Mouse (Mus musculus) right cerebral cortex, adult 2 months (tissue): Measurements from ENCODE around the gene Gpr4.
A peak's percentile ranks its signal among the peaks of the same experiment; 100 is the strongest.

Experiments
- DNase-seq, 2 experiments: peaks; one replicate each; pipeline ENCODE4 v3.0.0; 2021 to 2022; ENCODE audit warnings: low spot score in 2 of 2

Gene Gpr4

DNA sequence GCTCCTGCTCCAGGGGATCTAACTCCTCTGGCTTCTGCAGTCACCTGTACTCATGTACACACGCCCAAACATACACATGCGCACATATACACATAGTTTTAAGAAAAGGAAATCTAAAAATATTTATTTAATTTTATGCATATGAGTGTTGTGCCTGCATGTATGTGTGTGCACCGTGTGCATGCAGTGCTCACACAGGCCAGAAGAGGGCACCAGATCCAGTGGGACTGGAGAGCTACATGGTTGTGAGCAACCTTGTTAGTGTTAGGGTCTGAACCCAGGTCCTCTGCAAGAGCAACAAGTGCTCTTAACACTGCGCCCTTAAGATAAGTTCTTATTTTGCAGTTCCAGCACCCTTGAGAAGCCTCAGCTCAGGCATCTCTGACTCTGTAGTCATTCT is 17.7 kb upstream of the Gpr4 start:
- no peak for DNase-seq

DNA sequence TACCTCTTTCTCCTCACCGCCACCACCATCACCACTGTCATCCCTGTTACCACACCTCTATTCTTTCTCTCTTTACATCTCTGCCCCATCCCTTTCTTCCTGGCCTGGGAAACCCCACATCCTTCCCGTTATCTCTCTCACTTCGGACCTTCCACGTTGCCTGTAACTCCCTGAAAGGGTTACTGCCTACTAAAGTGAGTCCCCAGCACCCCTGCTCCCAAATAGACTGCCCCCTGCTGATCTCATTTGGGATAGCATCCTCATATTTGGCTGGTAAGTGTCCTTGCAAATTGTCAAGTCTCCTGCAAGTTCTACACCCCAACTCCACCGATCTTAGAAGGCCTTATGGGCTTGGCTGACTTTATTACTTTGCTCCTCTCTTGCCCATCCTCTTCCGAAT is 15.7 kb upstream of the Gpr4 start:
- DNase-seq = peak in 1 of 2 experiments; percentile 60

DNA sequence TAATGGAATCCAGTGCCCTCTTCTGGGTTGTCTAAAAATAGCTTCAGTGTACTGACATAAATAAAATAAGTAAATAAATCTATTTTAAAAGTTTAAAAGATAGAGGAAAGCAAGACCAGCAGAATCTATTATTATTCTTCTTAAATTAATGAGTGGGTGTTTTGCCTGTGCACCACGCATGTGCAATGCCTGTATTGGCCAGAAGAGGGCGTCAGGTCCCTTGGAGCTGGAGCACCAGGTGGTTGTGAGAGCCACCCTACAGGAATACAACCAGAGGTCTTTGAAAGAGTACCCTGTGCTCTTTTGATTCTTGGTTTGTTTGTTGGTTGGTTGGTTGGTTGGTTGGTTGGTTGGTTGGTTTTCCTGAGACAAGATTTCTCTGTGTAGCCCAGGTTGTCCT is 14.4 kb upstream of the Gpr4 start:
- no peak for DNase-seq

DNA sequence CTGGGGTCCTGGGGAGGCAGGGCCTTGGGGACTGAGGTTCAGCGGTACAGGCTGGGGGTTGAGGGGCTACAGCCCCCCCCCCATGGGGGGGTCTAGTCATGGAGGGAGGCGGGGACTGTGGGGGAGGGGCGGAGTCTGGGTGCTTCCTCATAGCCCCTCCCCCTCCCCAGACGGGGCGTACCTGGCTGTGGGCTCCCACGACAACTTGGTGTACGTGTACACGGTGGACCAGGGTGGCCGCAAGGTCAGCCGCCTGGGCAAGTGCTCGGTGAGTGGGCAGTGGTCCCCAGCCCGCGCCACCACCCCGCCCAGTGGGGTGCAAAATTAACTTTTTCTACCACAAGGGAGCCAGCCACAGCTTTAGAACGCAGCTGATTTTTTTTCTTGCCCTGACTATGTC is 10.7 kb upstream of the Gpr4 start:
- no peak for DNase-seq

DNA sequence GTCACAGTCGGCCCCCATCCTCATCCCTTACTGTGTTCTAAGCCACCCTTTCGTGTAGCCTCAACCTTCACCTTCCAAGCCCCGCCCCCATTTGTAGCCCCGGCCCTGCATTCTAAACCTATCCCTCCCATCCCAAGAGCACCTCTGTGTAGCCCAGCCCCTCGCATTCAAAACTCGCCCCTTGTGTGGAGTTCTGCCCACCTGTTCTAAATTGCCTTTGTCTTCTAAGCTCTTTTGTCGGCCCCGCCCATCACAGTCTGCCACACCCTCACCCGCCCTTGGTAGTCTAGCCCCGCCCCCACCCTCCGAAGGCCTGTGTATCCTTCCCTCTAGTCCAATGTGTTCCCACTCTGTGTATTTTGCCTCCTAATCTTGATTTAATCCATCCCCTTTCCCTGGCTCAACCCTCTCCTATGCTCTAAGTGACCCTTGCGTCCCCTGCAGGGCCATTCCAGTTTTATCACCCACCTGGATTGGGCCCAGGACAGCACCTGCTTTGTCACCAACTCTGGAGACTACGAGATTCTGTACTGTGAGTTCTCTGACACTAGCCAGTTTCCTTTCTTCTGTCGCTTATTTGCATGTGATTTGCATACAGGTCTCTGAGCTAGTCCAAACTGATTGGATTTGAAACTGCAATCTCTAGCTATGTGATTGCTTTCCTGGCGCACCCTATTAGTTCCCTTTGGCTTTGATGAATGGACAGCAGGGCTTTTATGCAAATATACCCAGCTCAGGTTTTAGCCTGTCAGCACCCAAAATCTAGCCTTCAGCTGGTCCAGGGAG is 10.1 kb upstream of the Gpr4 start:
- DNase-seq = no peak

DNA sequence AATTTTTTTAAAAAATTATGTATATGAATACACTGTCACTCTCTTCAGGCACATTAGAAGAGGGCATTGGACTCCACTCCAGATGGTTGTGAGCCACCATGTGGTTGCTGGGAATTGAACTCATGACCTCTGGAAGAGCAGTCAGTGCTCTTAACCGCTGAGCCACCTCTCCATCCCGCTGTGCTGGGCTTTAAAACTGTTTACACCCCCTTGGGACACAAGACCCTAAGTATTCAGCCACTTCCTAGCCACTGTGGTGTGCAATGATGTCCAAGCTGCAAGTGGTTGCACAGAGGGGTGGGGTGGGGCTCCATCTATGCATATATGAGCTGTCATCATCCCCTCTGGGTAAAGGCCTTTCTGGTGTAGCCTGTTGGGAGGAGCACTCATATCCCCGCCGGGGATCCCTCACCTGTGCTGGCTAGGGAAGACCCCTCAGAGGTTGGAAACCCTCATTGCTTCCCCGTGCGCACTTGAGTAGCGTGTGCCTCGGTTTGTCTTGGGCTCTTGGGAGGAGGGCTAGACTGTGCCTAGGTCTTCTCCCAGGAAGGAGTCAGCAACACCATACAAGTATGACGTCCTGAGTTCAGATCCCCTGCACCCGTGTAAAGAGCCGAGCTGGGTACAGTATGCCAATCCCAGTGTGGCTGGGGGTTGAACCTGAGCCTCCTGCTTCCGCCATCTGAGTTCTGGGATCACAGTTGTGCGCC is 4.0 kb upstream of the Gpr4 start:
- DNase-seq = no peak

DNA sequence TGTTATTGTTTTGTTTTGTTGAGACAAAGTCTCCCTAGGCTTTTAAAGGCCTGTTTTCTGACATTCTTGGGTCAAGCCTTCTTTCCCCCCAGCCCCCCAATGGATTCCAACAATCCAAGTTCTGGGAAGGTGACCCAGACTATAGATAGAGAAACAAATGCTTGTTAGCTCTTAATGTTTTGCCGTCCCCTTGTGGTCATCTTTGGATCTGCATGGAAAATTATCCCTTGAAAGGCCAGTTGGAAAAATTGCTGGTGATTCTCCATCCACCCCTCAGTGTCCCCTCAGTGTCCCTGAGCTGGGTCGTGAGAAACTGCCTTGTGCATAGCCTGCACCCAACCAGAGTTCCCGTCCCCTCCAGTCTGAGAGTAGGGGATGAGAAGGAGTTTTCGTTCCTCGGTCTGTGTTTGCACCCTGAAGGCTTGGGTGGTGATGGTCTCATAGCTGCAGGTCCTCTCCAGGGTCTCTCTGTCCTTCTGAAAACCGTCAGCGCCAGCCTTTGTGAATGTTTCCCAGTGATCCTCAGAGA is 3.3 kb upstream of the Gpr4 start:
- peak; percentile 59 to 73 for DNase-seq

DNA sequence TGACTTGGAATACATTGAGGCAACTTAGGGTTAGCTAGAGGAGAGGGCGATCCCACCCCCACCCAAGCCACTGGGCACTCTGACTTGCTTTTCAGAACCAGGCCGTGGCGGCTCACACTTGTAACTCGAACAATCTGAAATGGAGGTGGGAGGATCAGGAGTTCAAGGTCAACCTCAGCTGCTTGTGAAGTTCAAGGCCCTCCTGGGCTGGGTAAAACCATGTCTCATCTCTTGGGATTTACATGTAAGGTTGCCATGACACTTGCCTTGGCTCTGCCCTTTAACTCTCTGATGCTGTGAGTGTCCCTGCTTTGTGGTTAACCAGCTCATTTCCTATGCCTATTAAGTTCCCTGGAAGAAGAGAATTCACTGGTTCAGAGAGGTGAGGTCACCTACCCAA is 2.8 kb upstream of the Gpr4 start:
- DNase-seq = no peak

DNA sequence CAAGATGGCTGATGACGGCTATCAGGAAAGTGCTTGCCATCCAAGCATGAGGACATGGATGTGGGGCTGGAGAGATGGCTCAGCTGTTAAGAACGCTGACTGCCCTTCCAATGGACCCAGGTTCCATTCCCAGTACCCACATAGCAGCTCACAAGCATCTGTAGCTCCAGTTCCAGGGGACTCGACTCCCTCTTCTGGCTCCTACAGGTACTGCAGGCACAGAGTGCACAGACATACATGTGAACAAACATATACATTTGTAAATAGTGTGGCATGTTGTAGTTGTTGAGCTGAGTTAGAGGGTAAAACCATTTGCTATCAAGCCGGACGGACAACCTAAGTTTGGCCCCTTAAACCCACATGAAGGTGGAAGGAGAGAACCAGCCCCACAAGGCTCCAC is 2.3 kb upstream of the Gpr4 start:
- DNase-seq = no peak

DNA sequence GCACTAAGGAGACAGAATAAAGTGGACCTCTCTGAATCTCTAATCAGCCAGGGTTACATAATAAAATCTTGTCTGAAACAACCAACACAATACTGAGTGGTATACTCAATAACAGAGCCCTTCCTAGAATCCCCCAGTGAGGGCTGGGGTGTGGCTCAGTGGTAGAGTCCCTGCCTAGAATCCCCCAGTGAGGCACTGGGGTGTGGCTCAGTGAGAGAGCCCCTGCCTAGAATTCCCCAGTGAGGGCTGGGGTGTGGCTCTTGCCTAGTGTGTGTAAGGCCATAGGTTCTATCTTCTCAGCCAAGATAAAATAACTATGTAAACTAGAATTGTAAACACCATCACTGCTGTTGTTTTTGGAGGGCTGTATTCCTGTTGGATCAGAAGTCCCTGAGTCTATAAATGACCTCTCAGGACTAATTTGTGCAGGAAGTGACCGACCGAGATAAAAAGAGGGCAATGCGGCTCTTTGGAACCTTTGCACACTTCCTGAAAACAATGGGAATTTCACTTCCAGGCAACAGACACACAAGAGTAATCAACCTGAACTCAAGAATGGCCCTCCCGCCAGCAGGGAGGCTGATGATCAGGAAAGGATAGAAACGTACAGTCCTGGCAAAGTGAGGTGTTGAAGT is 1.2 kb upstream of the Gpr4 start:
- no peak for DNase-seq

DNA sequence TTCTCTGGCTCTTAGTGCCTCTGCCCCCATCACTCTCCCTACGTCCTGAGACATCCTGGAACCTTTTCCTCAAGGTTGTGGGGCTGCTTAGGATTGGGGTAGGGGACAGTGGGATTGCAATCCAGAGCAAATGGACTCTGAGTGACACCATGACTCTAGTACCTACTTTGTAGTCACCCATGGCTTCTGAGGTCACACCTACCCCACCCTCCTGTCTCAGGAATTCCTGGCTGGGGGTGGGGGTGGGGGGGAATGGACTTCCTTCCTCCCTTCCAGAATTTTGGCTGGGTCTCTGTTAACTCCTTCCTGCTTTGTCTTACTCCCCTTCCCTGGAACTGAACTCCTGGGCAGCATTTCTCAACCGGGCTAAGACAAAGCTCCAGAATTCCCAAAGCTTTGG is 1.0 kb downstream of the Gpr4 start:
- no peak for DNase-seq

DNA sequence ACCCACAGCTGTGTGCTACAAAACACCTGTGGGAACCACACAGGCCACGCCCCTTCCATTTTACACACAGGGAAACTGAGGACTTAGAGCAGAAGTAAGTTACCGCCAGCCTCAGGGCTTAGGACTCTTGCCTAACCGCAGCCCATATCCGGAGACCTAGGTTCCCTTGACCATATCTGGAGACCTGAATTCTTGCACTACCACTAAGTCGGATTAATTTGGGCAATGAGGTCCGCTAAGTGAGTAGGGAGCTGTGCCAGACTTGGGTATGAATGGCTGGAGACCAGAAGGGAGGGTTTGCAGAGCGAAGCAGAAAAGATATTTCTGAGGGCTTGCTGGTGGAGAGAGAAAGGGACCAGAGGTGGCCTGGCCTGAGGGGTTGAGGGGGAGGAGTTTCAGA is 2.0 kb downstream of the Gpr4 start:
- no peak for DNase-seq

DNA sequence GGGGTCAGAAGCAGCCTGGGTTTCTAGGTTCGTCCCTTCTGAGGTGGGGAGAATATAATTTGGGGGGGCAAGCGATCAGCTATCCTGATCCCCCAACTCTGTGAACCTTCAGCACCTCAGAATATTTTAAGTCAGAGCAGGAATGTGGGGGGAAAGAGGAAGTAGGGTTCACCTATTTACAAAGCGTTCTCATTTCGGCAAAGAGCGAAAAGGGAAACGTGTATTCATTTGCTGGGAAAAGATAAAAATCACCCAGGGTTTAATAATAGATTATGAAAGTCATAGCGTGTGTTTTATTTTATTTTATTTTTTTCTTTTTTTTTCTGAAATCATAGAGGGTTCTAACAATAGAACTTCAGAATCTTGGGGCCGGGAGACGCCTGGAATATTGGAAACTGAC is 2.6 kb downstream of the Gpr4 start:
- DNase-seq = no peak

DNA sequence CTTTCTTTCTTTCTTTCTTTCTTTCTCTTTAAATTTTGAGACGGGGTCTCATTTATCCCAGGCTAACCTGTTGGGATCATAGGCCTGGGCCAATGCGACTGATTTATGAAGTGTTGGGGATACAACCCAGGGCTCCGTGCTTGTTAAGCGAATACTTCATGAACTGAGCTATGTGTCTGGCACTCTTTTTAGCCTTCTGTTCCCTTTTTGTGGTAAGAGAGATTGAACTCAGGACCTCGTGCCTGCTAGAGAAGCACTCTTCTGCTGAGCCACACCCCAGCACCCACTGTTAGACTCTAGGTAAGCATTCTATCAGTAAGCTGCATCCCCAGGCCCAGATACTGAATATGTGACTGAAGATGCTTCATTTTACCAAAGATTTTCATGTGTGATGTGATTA is 5.2 kb downstream of the Gpr4 start:
- no peak for DNase-seq

DNA sequence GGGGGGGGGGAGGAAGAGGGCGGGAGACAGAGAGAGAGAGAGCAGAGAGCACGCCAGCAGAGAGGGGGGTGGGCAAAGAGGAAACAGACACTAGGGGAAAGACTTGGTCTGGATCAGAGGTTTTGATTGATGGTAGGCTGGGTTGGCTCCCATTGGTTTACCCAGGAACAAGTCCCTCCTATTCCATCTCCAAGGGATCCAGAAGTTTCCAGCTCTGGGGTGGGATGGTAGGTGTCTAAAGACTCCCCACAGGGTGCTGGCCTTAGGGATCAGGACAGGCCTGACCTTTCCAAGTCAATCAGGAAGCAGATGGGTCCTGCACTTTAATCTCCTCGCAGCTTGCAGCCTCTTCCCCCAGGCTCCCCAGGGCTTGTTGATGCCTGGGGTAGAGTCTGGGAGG is 5.6 kb downstream of the Gpr4 start:
- DNase-seq = no peak

DNA sequence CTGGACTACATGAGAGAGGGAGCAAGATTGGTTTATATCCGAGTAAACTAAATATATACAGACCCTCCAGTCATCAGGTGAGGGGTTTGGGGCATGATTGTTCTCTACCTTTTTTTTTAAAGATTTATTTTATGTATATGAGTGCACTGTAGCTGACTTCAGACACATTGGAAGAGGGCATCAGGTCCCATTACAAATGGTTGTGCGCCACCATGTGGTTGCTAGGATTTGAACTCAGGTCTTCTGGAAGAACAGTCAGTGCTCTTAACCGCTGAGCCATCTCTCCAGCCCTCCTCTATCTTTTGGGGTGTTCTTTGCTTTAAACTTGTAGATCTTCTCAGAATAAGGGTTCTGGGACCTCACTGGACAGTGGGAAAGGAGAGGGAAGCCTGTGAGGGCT is 7.7 kb downstream of the Gpr4 start:
- DNase-seq = no peak

DNA sequence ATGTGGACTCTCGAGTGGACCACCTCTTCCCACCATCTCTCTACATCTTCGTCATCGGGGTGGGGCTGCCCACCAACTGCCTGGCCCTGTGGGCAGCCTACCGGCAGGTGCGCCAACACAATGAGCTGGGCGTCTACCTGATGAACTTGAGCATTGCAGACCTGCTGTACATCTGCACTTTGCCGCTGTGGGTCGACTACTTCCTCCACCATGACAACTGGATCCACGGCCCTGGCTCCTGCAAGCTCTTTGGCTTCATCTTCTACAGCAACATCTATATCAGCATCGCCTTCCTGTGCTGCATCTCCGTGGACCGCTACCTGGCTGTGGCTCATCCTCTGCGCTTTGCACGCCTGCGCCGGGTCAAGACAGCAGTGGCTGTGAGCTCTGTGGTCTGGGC is 9.9 kb downstream of the Gpr4 start:
- DNase-seq = no peak

DNA sequence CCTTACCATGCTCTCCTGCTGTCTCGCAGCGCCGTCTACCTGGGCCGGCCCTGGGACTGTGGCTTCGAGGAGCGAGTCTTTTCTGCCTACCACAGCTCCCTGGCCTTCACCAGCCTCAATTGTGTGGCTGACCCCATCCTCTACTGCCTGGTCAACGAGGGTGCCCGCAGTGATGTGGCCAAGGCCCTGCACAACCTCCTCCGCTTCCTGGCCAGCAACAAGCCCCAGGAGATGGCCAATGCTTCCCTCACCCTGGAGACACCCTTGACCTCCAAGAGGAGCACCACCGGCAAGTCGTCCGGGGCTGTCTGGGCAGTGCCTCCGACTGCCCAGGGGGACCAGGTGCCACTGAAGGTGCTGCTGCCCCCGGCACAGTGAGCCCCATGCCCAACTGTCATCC is 10.5 kb downstream of the Gpr4 start:
- no peak for DNase-seq

DNA sequence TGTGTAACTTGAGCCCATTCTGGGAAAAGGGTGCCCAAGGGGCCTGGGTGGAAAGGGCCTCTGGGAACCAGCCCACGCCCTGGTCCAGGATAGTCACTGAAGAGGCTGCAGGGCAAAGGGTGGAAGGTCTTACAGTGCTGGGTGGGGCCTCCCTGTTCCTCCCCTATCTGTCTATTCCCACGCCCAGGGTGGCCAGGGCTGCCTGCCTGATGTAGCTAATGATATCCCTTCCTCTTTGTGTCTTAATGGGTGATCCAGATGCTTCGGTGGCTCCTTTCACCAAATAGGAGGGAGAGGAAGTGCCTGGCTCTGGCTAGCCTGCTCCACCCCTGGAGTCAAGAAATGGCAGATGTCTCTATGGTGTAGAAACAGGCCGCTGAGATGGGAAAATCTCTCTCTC is 12.6 kb downstream of the Gpr4 start:
- DNase-seq = no peak

DNA sequence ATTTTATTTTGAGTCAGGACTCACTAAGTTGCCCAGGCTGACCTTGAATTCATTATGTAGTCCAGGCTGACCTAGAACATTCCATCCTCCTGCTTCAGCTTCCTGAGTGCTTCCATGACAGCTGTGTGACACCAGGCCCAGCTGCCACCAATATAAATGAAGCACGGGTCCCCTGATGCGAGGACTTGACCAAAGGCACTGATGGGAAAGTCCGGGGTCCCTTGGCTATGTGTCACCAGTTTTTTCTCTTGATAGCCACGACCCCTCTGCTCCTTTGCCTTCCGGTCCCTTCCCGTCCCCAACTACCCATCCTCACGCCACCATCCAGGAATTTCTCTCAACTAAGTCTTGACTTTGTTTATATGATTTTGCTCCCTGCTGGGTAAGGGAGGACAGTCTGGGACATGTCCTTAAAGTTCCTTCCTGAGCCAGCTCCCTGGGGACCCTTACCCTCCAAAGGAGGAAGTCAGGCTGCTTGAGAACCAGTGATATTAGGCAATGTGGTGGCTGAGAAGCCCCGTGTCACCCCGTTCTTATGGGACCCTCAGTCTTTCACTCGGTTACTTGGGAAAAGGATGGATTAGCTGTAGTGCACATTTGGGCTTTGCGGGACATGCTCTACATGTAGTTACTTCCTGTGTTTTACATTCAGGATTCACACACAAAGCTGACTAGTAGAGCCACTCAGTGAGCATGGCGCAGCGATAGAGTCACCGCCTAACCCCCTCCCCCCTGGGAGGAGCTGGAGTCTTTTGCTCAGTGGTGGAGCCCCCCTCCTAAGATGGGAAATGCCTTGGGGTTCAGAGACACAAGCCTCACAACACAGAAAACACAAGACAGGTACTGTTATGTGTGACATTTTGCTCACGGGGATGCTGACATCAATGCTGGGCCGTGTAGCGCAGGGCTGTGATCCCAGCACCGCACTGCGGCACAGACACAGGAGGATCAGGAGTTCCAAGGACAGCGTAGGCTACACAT is 14.8 kb downstream of the Gpr4 start:
- peak in 1 of 2 experiments; percentile 42 for DNase-seq
